ENCODE assay signal across 27 mouse cellular contexts in genomic region chr8:91360644-91361357, GRCm38 (mm10). TPM values are rescaled to one million over a fixed set of nuclear protein-coding genes. Genes with fewer than 3 reads are reported as not detected.
A peak's percentile ranks its signal among the peaks of the same experiment; 100 is the strongest.
DNase-seq lines count a peak whose midpoint lies in the region; ATAC-seq and TF ChIP-seq lines count a peak whose summit lies in the region.
"Had no signal": no experiment of that assay in that cellular context is flagged by ENCODE, and none has a peak within 500 bp of the region (broad histone marks: within the 10 kb centered on the region; RNA-seq: fewer than 3 reads in every experiment).

No protein-coding gene starts in this region.

- peaks cover 37% of the 10 kb centered on the region for H3K4me1 ChIP-seq in heart, embryonic 10.5 days
- H3K4me1 ChIP-seq in heart, embryonic 11.5 days (ENCODE audit: control insufficient read depth, insufficient read depth, low read length) = peaks cover 13% of the 10 kb centered on the region
- H3K4me1 ChIP-seq in testis, adult 2 months (ENCODE audit: control insufficient read depth, insufficient read depth, low read length) = no peaks in the 10 kb centered on the region; the same call in 1 of the 2 replicates
- peaks cover 61% of the 10 kb centered on the region for H3K4me1 ChIP-seq in megakaryocyte, embryonic 14.5 days
- H3K4me1 ChIP-seq in hindbrain, embryonic 16.5 days (ENCODE audit: control insufficient read depth, insufficient read depth, low read depth, low read length) = peaks cover 17% of the 10 kb centered on the region

- no peak overlapping the region for H3K9ac ChIP-seq in heart, embryonic 11.5 days (ENCODE audit: low read depth, low read length)
- H3K9ac ChIP-seq in hindbrain, embryonic 16.5 days (ENCODE audit: low read depth, low read length) = no peak overlapping the region
- H3K9ac ChIP-seq: heart, embryonic 13.5 days; hindbrain, embryonic 13.5 days; limb, embryonic 13.5 days; liver, embryonic 12.5 days; liver, postnatal 0 days had no signal

- no peaks in the 10 kb centered on the region for H3K36me3 ChIP-seq in heart, embryonic 10.5 days
- H3K36me3 ChIP-seq in heart, embryonic 11.5 days (ENCODE audit: control insufficient read depth, insufficient read depth, low read length) = no peaks in the 10 kb centered on the region
- H3K36me3 ChIP-seq in testis, adult 2 months (ENCODE audit: control insufficient read depth, insufficient read depth, low read length) = no peaks in the 10 kb centered on the region
- H3K36me3 ChIP-seq in megakaryocyte, embryonic 14.5 days (replicated peaks; ENCODE audit: low read length) = peaks cover 19% of the 10 kb centered on the region
- H3K36me3 ChIP-seq in hindbrain, embryonic 16.5 days (ENCODE audit: control insufficient read depth, insufficient read depth, low read length) = no peaks in the 10 kb centered on the region
- H3K36me3 ChIP-seq: heart, embryonic 13.5 days; hindbrain, embryonic 13.5 days; liver, embryonic 12.5 days had no signal

- no peaks in the 10 kb centered on the region for H3K9me3 ChIP-seq in heart, embryonic 10.5 days
- no peaks in the 10 kb centered on the region for H3K9me3 ChIP-seq in heart, embryonic 11.5 days (replicated peaks; ENCODE audit: control insufficient read depth, low read length)
- no peaks in the 10 kb centered on the region for H3K9me3 ChIP-seq in megakaryocyte, embryonic 14.5 days
- no peaks in the 10 kb centered on the region for H3K9me3 ChIP-seq in hindbrain, embryonic 16.5 days (ENCODE audit: control insufficient read depth, low read length)
- H3K9me3 ChIP-seq: heart, embryonic 13.5 days; hindbrain, embryonic 13.5 days; limb, embryonic 13.5 days; liver, embryonic 12.5 days; midbrain, embryonic 10.5 days had no signal

- H3K4me3 ChIP-seq in heart, embryonic 10.5 days = no peak overlapping the region
- no peak overlapping the region for H3K4me3 ChIP-seq in heart, embryonic 11.5 days (ENCODE audit: low read depth, low read length)
- H3K4me3 ChIP-seq in testis, adult 2 months (ENCODE audit: control insufficient read depth, low read depth, low read length) = no peak overlapping the region
- H3K4me3 ChIP-seq in megakaryocyte, embryonic 14.5 days (replicated peaks) = peak overlapping the region; percentile 62
- no peak overlapping the region for H3K4me3 ChIP-seq in hindbrain, embryonic 16.5 days (ENCODE audit: low read length)
- H3K4me3 ChIP-seq: heart, embryonic 13.5 days; hindbrain, embryonic 13.5 days; limb, embryonic 13.5 days; liver, embryonic 12.5 days; midbrain, embryonic 10.5 days had no signal

- TF ChIP-seq POLR2A in testis, adult 2 months (IDR thresholded peaks at IDR 0.05; ENCODE audit: control insufficient read depth, low read depth, low read length) = no peak

- no peak overlapping the region for H3K27ac ChIP-seq in heart, embryonic 10.5 days
- no peak overlapping the region for H3K27ac ChIP-seq in heart, embryonic 11.5 days (ENCODE audit: low read depth, low read length)
- peak overlapping the region; percentile 1; the same call in 1 of the 2 replicates for H3K27ac ChIP-seq in testis, adult 2 months (ENCODE audit: control insufficient read depth, insufficient read depth, low read depth, low read length)
- H3K27ac ChIP-seq in hindbrain, embryonic 16.5 days (ENCODE audit: low read depth, low read length) = no peak overlapping the region
- H3K27ac ChIP-seq: hindbrain, embryonic 13.5 days; limb, embryonic 13.5 days; liver, embryonic 12.5 days; midbrain, embryonic 10.5 days had no signal

- ATAC-seq in heart, embryonic 11.5 days (replicated peaks; ENCODE audit: insufficient number of reproducible peaks, low FRiP score, low TSS enrichment) = no peak
- no peak for ATAC-seq in hindbrain, embryonic 16.5 days
- ATAC-seq: forebrain, embryonic 14.5 days; intestine, postnatal 0 days; liver, embryonic 12.5 days; liver, postnatal 0 days; midbrain, embryonic 16.5 days had no signal

- H3K4me2 ChIP-seq in heart, embryonic 11.5 days = no peak overlapping the region
- H3K4me2 ChIP-seq in hindbrain, embryonic 16.5 days (ENCODE audit: low read length) = no peak overlapping the region
- H3K4me2 ChIP-seq: heart, embryonic 13.5 days; hindbrain, embryonic 13.5 days; limb, embryonic 13.5 days; liver, embryonic 12.5 days had no signal

- WGBS in heart, embryonic 10.5 days = 94% methylated on average over 10 of the region's 10 CpGs
- WGBS in heart, embryonic 11.5 days (ENCODE audit: insufficient replicate concordance) = 90% methylated on average over 10 of the region's 10 CpGs
- WGBS in hindbrain, embryonic 16.5 days = 91% methylated on average over 10 of the region's 10 CpGs

- H3K27me3 ChIP-seq in heart, embryonic 10.5 days (ENCODE audit: insufficient read depth, poor library complexity, severe bottlenecking) = no peaks in the 10 kb centered on the region
- H3K27me3 ChIP-seq in heart, embryonic 11.5 days (ENCODE audit: control insufficient read depth, insufficient read depth, low read length) = no peaks in the 10 kb centered on the region
- no peaks in the 10 kb centered on the region for H3K27me3 ChIP-seq in testis, adult 2 months (ENCODE audit: control insufficient read depth, insufficient read depth, low read length)
- H3K27me3 ChIP-seq in megakaryocyte, embryonic 14.5 days (replicated peaks) = no peaks in the 10 kb centered on the region
- no peaks in the 10 kb centered on the region for H3K27me3 ChIP-seq in hindbrain, embryonic 16.5 days (replicated peaks; ENCODE audit: control insufficient read depth, insufficient read depth, low read length)
- H3K27me3 ChIP-seq: heart, embryonic 13.5 days; limb, embryonic 13.5 days; liver, embryonic 12.5 days had no signal

- TF ChIP-seq CTCF in testis, adult 2 months (IDR thresholded peaks at IDR 0.05; ENCODE audit: control insufficient read depth, insufficient read depth, insufficient replicate concordance, low read depth, low read length) = no peak

- peak; percentile 48 for DNase-seq in heart, embryonic 10.5 days (ENCODE audit: low spot score)
- no peak for DNase-seq in testis, postnatal 10 days (ENCODE audit: low spot score)
- no peak for DNase-seq in lung, postnatal 14 days
- DNase-seq: adrenal gland, postnatal 25 days; B cell, adult 2 months; cerebellum, adult 18-20 months; cerebellum, postnatal 14 days; gastrocnemius, postnatal 25 days; kidney, adult 9 months; kidney, postnatal 14 days; liver, postnatal 0 days; lung, postnatal 4 days; right cerebral cortex, adult 18-20 months; spleen, adult 18-20 months; thymus, postnatal 4 days had no signal

RNA-seq across cellular contexts. Expression of gene Fto, which starts 47.5 kb away (rescaled TPM):
- polyA plus RNA-seq in heart, embryonic 10.5 days (2016; fragmentation: Nextera tagmentation; extraction: Ambion mirVana) = 81.7 and 83.2 TPM in 2 replicates
- 70.1 and 81.9 TPM in 2 replicates for polyA plus RNA-seq in heart, embryonic 11.5 days (2014; fragmentation: Nextera tagmentation; extraction: Ambion mirVana)
- 55.9 and 56.4 TPM in 2 replicates for polyA plus RNA-seq in testis, adult 2 months (2012; rRNA removed)
- 1.5 and 9.5 TPM in 2 replicates for polyA plus RNA-seq in megakaryocyte, embryonic 14.5 days (2012; ENCODE audit: insufficient read depth, low replicate concordance)
- 151 and 169 TPM in 2 replicates for polyA plus RNA-seq in hindbrain, embryonic 16.5 days (2015; fragmentation: Nextera tagmentation; extraction: Ambion mirVana)

RNA-seq across cellular contexts. Expression of gene Rpgrip1l, which starts 47.7 kb away (rescaled TPM):
- polyA plus RNA-seq in heart, embryonic 10.5 days (2016; fragmentation: Nextera tagmentation; extraction: Ambion mirVana) = 9.2 and 9.3 TPM in 2 replicates
- polyA plus RNA-seq in heart, embryonic 11.5 days (2014; fragmentation: Nextera tagmentation; extraction: Ambion mirVana) = 8.0 and 9.6 TPM in 2 replicates
- polyA plus RNA-seq in testis, adult 2 months (2012; rRNA removed) = 15.6 and 20.4 TPM in 2 replicates
- polyA plus RNA-seq in megakaryocyte, embryonic 14.5 days (2012; ENCODE audit: insufficient read depth, low replicate concordance) = 0.27 TPM in 1 of 2 replicates, not detected in the other
- 10.0 and 10.6 TPM in 2 replicates for polyA plus RNA-seq in hindbrain, embryonic 16.5 days (2015; fragmentation: Nextera tagmentation; extraction: Ambion mirVana)
